Mouse (Mus musculus) E14TG2a.4 (cell line): ENCODE results near the gene Cyth1.

Source experiments
- H3K27me3 ChIP-seq: 2 replicates; pipeline ENCODE4 v1.6.1; 2014; ENCODE audit warnings: low read length, control low read depth; ENCODE audit not compliant: insufficient read depth
- H3K36me3 ChIP-seq: 2 replicates; pipeline ENCODE4 v1.6.1; 2014; ENCODE audit warnings: low read length, control low read depth; ENCODE audit not compliant: insufficient read depth
- H3K4me1 ChIP-seq: replicated peaks from 2 replicates; pipeline ENCODE4 v1.6.1; 2014; ENCODE audit warnings: low read depth, low read length, control low read depth
- H3K4me3 ChIP-seq: replicated peaks from 2 replicates; pipeline ENCODE4 v1.5.1; 2014; ENCODE audit warnings: mild to moderate bottlenecking, low read length
- H3K9me3 ChIP-seq: 2 replicates; pipeline ENCODE4 v1.6.1; 2014; ENCODE audit warnings: low read length, control low read depth
- CTCF ChIP-seq: conservative IDR thresholded peaks from 2 replicates; pipeline ENCODE4 v1.5.1; 2014; ENCODE audit warnings: low read length
- NANOG ChIP-seq: IDR thresholded peaks from 2 replicates; pipeline ENCODE4 v1.6.1; 2014; ENCODE audit warnings: borderline replicate concordance, low read length, mixed read lengths
- POU5F1 ChIP-seq: IDR thresholded peaks from 2 replicates; pipeline ENCODE4 v1.6.1; 2014; ENCODE audit warnings: low read length, borderline replicate concordance

Gene Cyth1

GRCm38 (mm10) chr11:118263146-118263545 is 14.8 kb upstream of the Cyth1 start:
- peaks cover 100% of the 10 kb centered on the region for H3K36me3 ChIP-seq
- TF ChIP-seq CTCF (no peak), NANOG (no peak), POU5F1 (no peak)
- no peaks in the 10 kb centered on the region for H3K9me3 ChIP-seq
- no peak overlapping the region for H3K4me3 ChIP-seq
- H3K27me3 ChIP-seq: no peaks in the 10 kb centered on the region
- H3K4me1 ChIP-seq: peaks cover 37% of the 10 kb centered on the region

DNA sequence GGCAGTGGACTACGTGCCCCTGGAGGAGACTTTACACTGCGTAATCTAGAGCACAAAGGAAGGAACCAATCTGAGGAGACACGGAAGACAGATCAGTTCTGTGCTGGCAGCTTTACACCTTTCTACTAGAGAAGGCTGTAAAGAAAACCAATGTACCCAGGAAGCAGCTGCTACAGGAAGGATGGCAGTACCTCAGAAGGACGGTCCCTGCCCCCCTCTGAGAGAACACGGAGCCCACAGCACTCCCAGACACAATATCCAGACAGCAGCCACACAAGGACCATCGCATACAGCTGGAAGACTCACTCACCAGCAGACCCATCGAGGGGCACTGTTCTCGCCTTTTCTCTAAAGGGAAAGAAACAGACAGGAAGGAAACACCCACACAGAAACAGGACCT is 11.7 kb upstream of the Cyth1 start:
- Histone ChIP-seq H3K4me1 (peaks cover 42% of the 10 kb centered on the region), H3K36me3 (peaks cover 92% of the 10 kb centered on the region), H3K4me3 (no peak overlapping the region), H3K27me3 (no peaks in the 10 kb centered on the region), H3K9me3 (no peaks in the 10 kb centered on the region)
- TF ChIP-seq POU5F1 (no peak), NANOG (no peak), CTCF (no peak)

- Histone ChIP-seq H3K4me1 (peaks cover 47% of the 10 kb centered on the region), H3K4me3 (no peak overlapping the region), H3K27me3 (no peaks in the 10 kb centered on the region), H3K9me3 (no peaks in the 10 kb centered on the region), H3K36me3 (peaks cover 87% of the 10 kb centered on the region)
- no peak for TF ChIP-seq NANOG
Measured at GRCm38 (mm10) chr11:118259580-118259979, 11.2 kb upstream of the Cyth1 start.

GRCm38 (mm10) chr11:118256371-118256770 is 8.0 kb upstream of the Cyth1 start:
- Histone ChIP-seq H3K27me3 (no peaks in the 10 kb centered on the region), H3K36me3 (peaks cover 55% of the 10 kb centered on the region), H3K9me3 (no peaks in the 10 kb centered on the region), H3K4me3 (no peak overlapping the region; the same call in 1 of the 2 replicates), H3K4me1 (peaks cover 46% of the 10 kb centered on the region)
- no peak for TF ChIP-seq POU5F1
- no peak for TF ChIP-seq CTCF
- TF ChIP-seq NANOG: no peak

GRCm38 (mm10) chr11:118254159-118254951 is 6.0 kb upstream of the Cyth1 start:
- peaks cover 47% of the 10 kb centered on the region for H3K4me1 ChIP-seq
- H3K4me3 ChIP-seq: no peak overlapping the region
- peaks cover 35% of the 10 kb centered on the region for H3K36me3 ChIP-seq
- H3K27me3 ChIP-seq: no peaks in the 10 kb centered on the region
- no peak for TF ChIP-seq CTCF
- TF ChIP-seq POU5F1: no peak
- no peaks in the 10 kb centered on the region for H3K9me3 ChIP-seq

GRCm38 (mm10) chr11:118253447-118254158 is 5.2 kb upstream of the Cyth1 start:
- peaks cover 51% of the 10 kb centered on the region for H3K4me1 ChIP-seq
- TF ChIP-seq POU5F1: no peak
- TF ChIP-seq NANOG: no peak
- TF ChIP-seq CTCF: no peak
- peaks cover 27% of the 10 kb centered on the region for H3K36me3 ChIP-seq
- H3K27me3 ChIP-seq: no peaks in the 10 kb centered on the region
- H3K4me3 ChIP-seq: no peak overlapping the region
- H3K9me3 ChIP-seq: no peaks in the 10 kb centered on the region

DNA sequence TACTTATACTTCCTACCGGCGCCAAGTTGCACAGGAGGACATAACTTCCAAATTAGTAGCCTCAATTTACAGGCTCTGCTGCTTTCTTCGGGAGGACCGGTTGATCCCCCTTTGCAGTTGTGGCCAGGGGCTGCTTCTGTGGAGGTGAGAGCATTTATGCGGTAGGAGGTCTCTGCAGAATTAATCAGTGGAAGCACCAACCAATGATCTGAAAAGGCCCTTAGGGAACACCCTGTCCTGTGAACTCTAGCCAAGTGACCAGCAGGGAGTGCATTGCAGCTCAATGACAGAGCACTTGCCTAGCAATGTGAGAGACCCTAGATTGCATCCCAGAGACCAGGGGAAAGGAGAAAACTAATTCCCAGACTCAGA is 606 bp upstream of the Cyth1 start:
- Histone ChIP-seq H3K4me1 (peaks cover 33% of the 10 kb centered on the region), H3K4me3 (peak overlapping the region; percentile 65), H3K27me3 (peaks cover 24% of the 10 kb centered on the region), H3K36me3 (no peaks in the 10 kb centered on the region), H3K9me3 (no peaks in the 10 kb centered on the region)
- TF ChIP-seq CTCF: no peak
- TF ChIP-seq NANOG: no peak
- TF ChIP-seq POU5F1: no peak

DNA sequence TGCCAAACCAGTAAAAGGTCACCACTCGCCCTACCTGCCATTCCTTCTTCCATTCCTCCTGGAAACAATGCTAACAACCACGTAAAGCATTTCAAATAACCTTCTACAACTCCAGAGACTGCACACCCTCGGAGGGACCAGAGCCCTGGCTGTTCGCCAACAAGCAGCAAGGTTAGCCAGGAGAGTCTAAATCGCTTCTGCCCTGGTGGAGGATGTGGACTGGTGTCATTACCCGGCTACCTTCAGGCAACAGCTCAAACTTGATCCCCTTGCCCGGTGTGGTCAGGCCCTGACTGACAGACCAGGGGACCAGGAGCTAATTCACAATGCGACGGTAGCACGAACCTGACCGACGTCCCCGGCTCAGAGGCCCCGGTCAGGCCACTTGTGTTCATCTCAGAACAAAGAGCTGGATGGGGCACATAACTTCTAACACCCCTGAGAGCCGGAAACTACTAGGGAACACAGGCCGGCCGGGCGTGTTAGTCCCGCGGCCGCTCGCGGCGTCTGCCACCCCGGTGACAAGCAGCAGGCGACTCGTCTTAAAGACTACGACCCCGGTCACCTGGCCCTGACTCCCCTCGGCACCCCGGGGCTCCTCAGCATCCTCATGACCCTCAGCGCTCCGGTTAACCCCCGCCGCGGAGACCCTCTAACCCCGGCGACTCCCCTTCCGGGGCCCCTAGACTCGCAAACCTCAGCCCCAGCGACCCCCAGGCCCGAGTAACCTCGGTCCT is 865 bp downstream of the Cyth1 start:
- Histone ChIP-seq H3K4me3 (peak overlapping the region; percentile 88), H3K27me3 (peaks cover 24% of the 10 kb centered on the region), H3K9me3 (no peaks in the 10 kb centered on the region), H3K36me3 (no peaks in the 10 kb centered on the region), H3K4me1 (peaks cover 25% of the 10 kb centered on the region)
- TF ChIP-seq NANOG (no peak), POU5F1 (no peak), CTCF (no peak)
